Mouse (Mus musculus) testis, adult 2 months (tissue): Measurements from ENCODE around the gene Cnnm4.

Source experiments
- CTCF ChIP-seq: fragments of 200-500 bp; IDR thresholded peaks from 2 replicates; pipeline ENCODE4 v1.5.1; 2012; ENCODE audit warnings: low read depth, mild to moderate bottlenecking, inconsistent platforms, low read length, moderate library complexity; ENCODE audit not compliant: control insufficient read depth, insufficient read depth, insufficient replicate concordance
- POLR2A ChIP-seq: fragments of 200-500 bp; IDR thresholded peaks from 2 replicates; pipeline ENCODE4 v1.6.1; 2012; ENCODE audit warnings: low read depth, mild to moderate bottlenecking, inconsistent platforms, low read length, moderate library complexity; ENCODE audit not compliant: control insufficient read depth

GRCm38 (mm10) chr1:36511289-36512021 lies 40.0 kb downstream of the Cnnm4 start, which contains the start of gene Cnnm3:
- TF ChIP-seq CTCF (peak; percentile 41; the same call in 1 of the 2 replicates), POLR2A (peak; percentile 87)
